Comparison of ENCODE assay signal across 8 mouse cellular contexts in the genomic region with DNA sequence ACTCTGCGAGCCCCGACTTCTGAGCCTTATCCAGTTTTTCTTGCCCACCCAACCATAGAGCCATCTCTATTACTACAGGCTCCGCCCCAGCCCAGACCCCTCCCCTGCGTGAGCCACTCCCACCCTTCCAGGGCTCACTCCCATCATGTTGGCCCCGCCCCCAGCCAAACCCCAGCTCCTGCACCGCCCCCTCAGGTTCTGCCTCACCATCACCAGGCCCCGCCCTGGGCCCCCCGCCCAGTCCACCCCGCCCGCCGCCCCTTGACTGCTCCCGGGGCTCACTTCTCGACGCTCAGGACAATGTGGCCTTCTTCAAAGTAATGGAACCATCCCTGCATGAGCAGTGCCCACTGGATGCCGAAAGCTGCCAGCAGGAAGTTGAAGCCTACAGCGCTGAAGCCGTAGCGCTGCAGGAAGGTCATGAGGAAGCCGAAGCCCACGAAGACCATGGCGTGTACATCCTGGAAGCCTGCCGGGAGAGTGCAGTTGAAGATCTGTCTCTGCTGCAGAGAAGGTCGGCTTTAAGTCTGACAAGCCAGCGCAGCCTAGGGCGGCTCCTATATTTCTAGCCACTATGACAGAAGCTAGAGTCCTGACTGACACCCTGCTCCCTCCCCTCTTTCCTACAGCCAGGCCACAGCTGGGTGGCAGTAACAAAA. TPM values are rescaled to one million over a fixed set of nuclear protein-coding genes. Genes with fewer than 3 reads are reported as not detected.
DNase-seq lines count a peak whose midpoint lies in the region; ATAC-seq and TF ChIP-seq lines count a peak whose summit lies in the region.

No protein-coding gene starts in this region.

- no peak for TF ChIP-seq CTCF in left cerebral cortex, adult 2 months (IDR thresholded peaks at IDR 0.05)

- H3K27ac ChIP-seq in left cerebral cortex, adult 2 months = no peak overlapping the region
- H3K27ac ChIP-seq in embryonic facial prominence, embryonic 10.5 days (replicated peaks) = no peak overlapping the region
- no peak overlapping the region for H3K27ac ChIP-seq in intestine, embryonic 15.5 days
- H3K27ac ChIP-seq in midbrain, embryonic 11.5 days (ENCODE audit: low read depth, low read length) = no peak overlapping the region

- peak overlapping the region; percentile 79 for H3K4me2 ChIP-seq in intestine, embryonic 15.5 days (replicated peaks)
- H3K4me2 ChIP-seq in midbrain, embryonic 11.5 days = peak overlapping the region; percentile 61

- H3K27me3 ChIP-seq in embryonic facial prominence, embryonic 10.5 days (replicated peaks; ENCODE audit: low read depth, poor library complexity, severe bottlenecking) = peaks cover 95% of the 10 kb centered on the region
- H3K27me3 ChIP-seq in intestine, embryonic 15.5 days (replicated peaks) = peaks cover 24% of the 10 kb centered on the region
- H3K27me3 ChIP-seq in midbrain, embryonic 11.5 days (ENCODE audit: control insufficient read depth, insufficient read depth, low read length) = peaks cover 14% of the 10 kb centered on the region

- intact Hi-C loops in left cerebral cortex, adult 2 months (cut with DNase I) = no loop called here
- intact Hi-C loops in left cerebral cortex, postnatal 25 days (cut with DNase I) = no loop called here

- H3K4me1 ChIP-seq in embryonic facial prominence, embryonic 10.5 days = peaks cover 18% of the 10 kb centered on the region
- H3K4me1 ChIP-seq in intestine, embryonic 15.5 days (replicated peaks) = no peaks in the 10 kb centered on the region; the same call in 1 of the 2 replicates
- peaks cover 6% of the 10 kb centered on the region for H3K4me1 ChIP-seq in midbrain, embryonic 11.5 days (ENCODE audit: control insufficient read depth, insufficient read depth, low read length)

- 0 out of 2 replicates have a peak overlapping the region, but pooled peaks have one; percentile 17 for H3K9ac ChIP-seq in intestine, embryonic 15.5 days
- peak overlapping the region; percentile 55 for H3K9ac ChIP-seq in midbrain, embryonic 11.5 days (ENCODE audit: low read length)

- 1% methylated on average over 25 of the region's 25 CpGs for WGBS in embryonic facial prominence, embryonic 10.5 days
- WGBS in intestine, embryonic 15.5 days = 3% methylated on average over 25 of the region's 25 CpGs
- 2% methylated on average over 25 of the region's 25 CpGs for WGBS in midbrain, embryonic 11.5 days

- peak overlapping the region; percentile 15; the same call in 1 of the 2 replicates for H3K4me3 ChIP-seq in left cerebral cortex, adult 2 months
- peak overlapping the region; percentile 53 for H3K4me3 ChIP-seq in embryonic facial prominence, embryonic 10.5 days
- peak overlapping the region; percentile 30 for H3K4me3 ChIP-seq in intestine, embryonic 15.5 days (replicated peaks)
- peak overlapping the region; percentile 29 for H3K4me3 ChIP-seq in midbrain, embryonic 11.5 days (ENCODE audit: low read depth, low read length)

- DNase-seq in left cerebral cortex, adult 2 months (ENCODE audit: extremely low spot score in 1 of 2, low spot score in 2 of 2) = no peak
- no peak for DNase-seq in left cerebral cortex, adult 11 months (ENCODE audit: low spot score)
- peak; percentile 82 for DNase-seq in embryonic facial prominence, embryonic 10.5 days (ENCODE audit: low spot score)
- DNase-seq in midbrain, embryonic 11.5 days (ENCODE audit: low spot score, missing footprints) = peak; percentile 92
- DNase-seq in frontal cortex, adult 2 months (ENCODE audit: extremely low spot score in 1 of 2, low spot score in 1 of 2) = no peak
- DNase-seq in left cerebral cortex, postnatal 25 days (ENCODE audit: low spot score in 2 of 2) = no peak
- DNase-seq in cerebellum, adult 18-20 months = no peak

- H3K9me3 ChIP-seq in embryonic facial prominence, embryonic 10.5 days = no peaks in the 10 kb centered on the region
- no peaks in the 10 kb centered on the region for H3K9me3 ChIP-seq in intestine, embryonic 15.5 days
- no peaks in the 10 kb centered on the region for H3K9me3 ChIP-seq in midbrain, embryonic 11.5 days (ENCODE audit: control insufficient read depth, low read length)

- ATAC-seq in intestine, embryonic 15.5 days = peak; percentile 78
- ATAC-seq in midbrain, embryonic 11.5 days (ENCODE audit: low FRiP score) = peak; percentile 87

- H3K36me3 ChIP-seq in embryonic facial prominence, embryonic 10.5 days (replicated peaks) = no peaks in the 10 kb centered on the region
- H3K36me3 ChIP-seq in intestine, embryonic 15.5 days = no peaks in the 10 kb centered on the region
- no peaks in the 10 kb centered on the region for H3K36me3 ChIP-seq in midbrain, embryonic 11.5 days (ENCODE audit: control insufficient read depth, insufficient read depth, low read length)

RNA-seq across cellular contexts. Expression of a gene that starts 10.1 kb away (rescaled TPM):
- total RNA-seq in left cerebral cortex, adult 2 months (2021) = 1 to 10 TPM; 1.7 to 2.2 TPM
- polyA plus RNA-seq in embryonic facial prominence, embryonic 10.5 days (2016; fragmentation: Nextera tagmentation; extraction: Ambion mirVana) = 0.51 TPM in 1 of 2 replicates, not detected in the other
- 0.34 TPM in 1 of 2 replicates, not detected in the other for polyA plus RNA-seq in intestine, embryonic 15.5 days (2015; fragmentation: Nextera tagmentation; extraction: Ambion mirVana)
- polyA plus RNA-seq in midbrain, embryonic 11.5 days (2014; fragmentation: Nextera tagmentation; extraction: Ambion mirVana) = 0.41 and 0.75 TPM in 2 replicates
- 4.6 and 5.5 TPM in 2 replicates for polyA plus RNA-seq in frontal cortex, adult 2 months (2012; rRNA removed)
- total RNA-seq in left cerebral cortex, postnatal 25 days (2021) = 1 to 10 TPM; 2.0 to 2.8 TPM

RNA-seq across cellular contexts. Expression of a gene that starts 52.6 kb away (rescaled TPM):
- under 1 TPM in 1 of 2 experiments, not detected in 1; 0.11 TPM for total RNA-seq in left cerebral cortex, adult 2 months (2021)
- 16.4 and 16.5 TPM in 2 replicates for polyA plus RNA-seq in embryonic facial prominence, embryonic 10.5 days (2016; fragmentation: Nextera tagmentation; extraction: Ambion mirVana)
- 8.9 and 9.2 TPM in 2 replicates for polyA plus RNA-seq in intestine, embryonic 15.5 days (2015; fragmentation: Nextera tagmentation; extraction: Ambion mirVana)
- polyA plus RNA-seq in midbrain, embryonic 11.5 days (2014; fragmentation: Nextera tagmentation; extraction: Ambion mirVana) = 14.8 and 16.0 TPM in 2 replicates
- 0.13 and 0.18 TPM in 2 replicates for polyA plus RNA-seq in frontal cortex, adult 2 months (2012; rRNA removed)
- under 1 TPM in 1 of 2 experiments, not detected in 1; 0.11 TPM for total RNA-seq in left cerebral cortex, postnatal 25 days (2021)

Comparison
In these comparisons a context has a peak if more than half of its experiments do, and no peak if none do; other contexts are left out.
1. DNase-seq: peak in embryonic facial prominence, embryonic 10.5 days (single experiment) and midbrain, embryonic 11.5 days (single experiment); none in left cerebral cortex, adult 2 months (0 of 2), left cerebral cortex, adult 11 months (single experiment), frontal cortex, adult 2 months (0 of 2), left cerebral cortex, postnatal 25 days (0 of 2) and cerebellum, adult 18-20 months (0 of 2).
2. Peak in every context shown above with its lines, with median percentiles within 50 percentile points of each other: H3K4me3 ChIP-seq.